Mouse (Mus musculus): ENCODE measurements around the gene Tnfsf18. TPM values are rescaled to one million over a fixed set of nuclear protein-coding genes. Genes with fewer than 3 reads are reported as not detected.
A peak's percentile ranks its signal among the peaks of the same experiment; 100 is the strongest.

Gene Tnfsf18
- polyA plus RNA-seq, 1 experiment from 2014 or later, result not detected

- no peak overlapping the region for H3K27ac ChIP-seq (ENCODE audit: low read length)
- no peaks in the 10 kb centered on the region for H3K9me3 ChIP-seq (ENCODE audit: control insufficient read depth, low read length)
- no peak overlapping the region for H3K4me2 ChIP-seq (ENCODE audit: low read depth, low read length)
- no peaks in the 10 kb centered on the region for H3K36me3 ChIP-seq (ENCODE audit: control insufficient read depth, insufficient read depth, low read length)
- H3K9ac ChIP-seq (ENCODE audit: low read depth, low read length), result no peak overlapping the region
- peaks cover 7% of the 10 kb centered on the region; the same call in 1 of the 2 replicates for H3K4me1 ChIP-seq (ENCODE audit: control insufficient read depth, insufficient read depth, low read length)
- H3K4me3 ChIP-seq (ENCODE audit: low read length), result no peak overlapping the region
- no peaks in the 10 kb centered on the region for H3K27me3 ChIP-seq (replicated peaks; ENCODE audit: control insufficient read depth, insufficient read depth, low read length)
- WGBS, result 83% methylated on average over 7 of the region's 7 CpGs
- no peak for ATAC-seq
Measured at GRCm38 (mm10) chr1:161491766-161492165, 2.7 kb upstream of the Tnfsf18 start.

- H3K27me3 ChIP-seq (replicated peaks; ENCODE audit: control insufficient read depth, insufficient read depth, low read length), result no peaks in the 10 kb centered on the region
- 58% methylated on average over 7 of the region's 7 CpGs for WGBS
- peaks cover 7% of the 10 kb centered on the region; the same call in 1 of the 2 replicates for H3K4me1 ChIP-seq (ENCODE audit: control insufficient read depth, insufficient read depth, low read length)
- no peak for ATAC-seq
- no peaks in the 10 kb centered on the region for H3K9me3 ChIP-seq (ENCODE audit: control insufficient read depth, low read length)
- H3K36me3 ChIP-seq (ENCODE audit: control insufficient read depth, insufficient read depth, low read length), result no peaks in the 10 kb centered on the region
- H3K27ac ChIP-seq (ENCODE audit: low read length), result no peak overlapping the region
- no peak overlapping the region for H3K4me3 ChIP-seq (ENCODE audit: low read length)
- H3K9ac ChIP-seq (ENCODE audit: low read depth, low read length), result no peak overlapping the region
- no peak overlapping the region for H3K4me2 ChIP-seq (ENCODE audit: low read depth, low read length)
Measured at GRCm38 (mm10) chr1:161496866-161497645, 2.6 kb downstream of the Tnfsf18 start.

GRCm38 (mm10) chr1:161500114-161500810 lies 5.8 kb downstream of the Tnfsf18 start:
- Histone ChIP-seq H3K4me3 (ENCODE audit: low read length) (no peak overlapping the region), H3K4me1 (ENCODE audit: control insufficient read depth, insufficient read depth, low read length) (no peaks in the 10 kb centered on the region), H3K27me3 (replicated peaks; ENCODE audit: control insufficient read depth, insufficient read depth, low read length) (no peaks in the 10 kb centered on the region), H3K27ac (ENCODE audit: low read length) (no peak overlapping the region), H3K9ac (ENCODE audit: low read depth, low read length) (no peak overlapping the region), H3K9me3 (ENCODE audit: control insufficient read depth, low read length) (no peaks in the 10 kb centered on the region), H3K36me3 (ENCODE audit: control insufficient read depth, insufficient read depth, low read length) (no peaks in the 10 kb centered on the region), H3K4me2 (ENCODE audit: low read depth, low read length) (no peak overlapping the region)
- no peak for ATAC-seq
- WGBS, result 86% methylated on average over 6 of the region's 6 CpGs

GRCm38 (mm10) chr1:161500811-161501146 lies 6.3 kb downstream of the Tnfsf18 start:
- 83% methylated on average over 4 of the region's 4 CpGs for WGBS
- Histone ChIP-seq H3K4me3 (ENCODE audit: low read length) (no peak overlapping the region), H3K4me1 (ENCODE audit: control insufficient read depth, insufficient read depth, low read length) (no peaks in the 10 kb centered on the region), H3K36me3 (ENCODE audit: control insufficient read depth, insufficient read depth, low read length) (no peaks in the 10 kb centered on the region), H3K9me3 (ENCODE audit: control insufficient read depth, low read length) (no peaks in the 10 kb centered on the region), H3K4me2 (ENCODE audit: low read depth, low read length) (no peak overlapping the region), H3K27ac (ENCODE audit: low read length) (no peak overlapping the region), H3K27me3 (replicated peaks; ENCODE audit: control insufficient read depth, insufficient read depth, low read length) (no peaks in the 10 kb centered on the region), H3K9ac (ENCODE audit: low read depth, low read length) (no peak overlapping the region)
- no peak for ATAC-seq

- ATAC-seq, result no peak
- H3K4me1 ChIP-seq (ENCODE audit: control insufficient read depth, insufficient read depth, low read length), result no peaks in the 10 kb centered on the region; the same call in 1 of the 2 replicates
- no peaks in the 10 kb centered on the region for H3K9me3 ChIP-seq (ENCODE audit: control insufficient read depth, low read length)
- no peak overlapping the region for H3K27ac ChIP-seq (ENCODE audit: low read length)
- no peak overlapping the region for H3K4me2 ChIP-seq (ENCODE audit: low read depth, low read length)
- H3K4me3 ChIP-seq (ENCODE audit: low read length), result no peak overlapping the region
- WGBS, result 88% methylated on average over 4 of the region's 4 CpGs
- no peaks in the 10 kb centered on the region for H3K36me3 ChIP-seq (ENCODE audit: control insufficient read depth, insufficient read depth, low read length)
- H3K9ac ChIP-seq (ENCODE audit: low read depth, low read length), result no peak overlapping the region
- no peaks in the 10 kb centered on the region for H3K27me3 ChIP-seq (replicated peaks; ENCODE audit: control insufficient read depth, insufficient read depth, low read length)
Measured at GRCm38 (mm10) chr1:161506317-161506716, 11.9 kb downstream of the Tnfsf18 start.

- H3K4me3 ChIP-seq (ENCODE audit: low read length), result no peak overlapping the region
- no peaks in the 10 kb centered on the region; the same call in 1 of the 2 replicates for H3K4me1 ChIP-seq (ENCODE audit: control insufficient read depth, insufficient read depth, low read length)
- peak overlapping the region; percentile 35; the same call in 1 of the 2 replicates for H3K27ac ChIP-seq (ENCODE audit: low read length)
- no peaks in the 10 kb centered on the region for H3K27me3 ChIP-seq (replicated peaks; ENCODE audit: control insufficient read depth, insufficient read depth, low read length)
- H3K36me3 ChIP-seq (ENCODE audit: control insufficient read depth, insufficient read depth, low read length), result no peaks in the 10 kb centered on the region
- H3K9me3 ChIP-seq (ENCODE audit: control insufficient read depth, low read length), result no peaks in the 10 kb centered on the region
- no peak overlapping the region for H3K9ac ChIP-seq (ENCODE audit: low read depth, low read length)
- no peak overlapping the region for H3K4me2 ChIP-seq (ENCODE audit: low read depth, low read length)
- WGBS, result 44% methylated on average over 3 of the region's 3 CpGs
- ATAC-seq, result 0 out of 2 replicates have a peak, but pooled peaks have one; percentile 44
Measured at GRCm38 (mm10) chr1:161507623-161508047, 13.2 kb downstream of the Tnfsf18 start.

GRCm38 (mm10) chr1:161517355-161517754 lies 22.9 kb downstream of the Tnfsf18 start:
- H3K27me3 ChIP-seq (replicated peaks; ENCODE audit: control insufficient read depth, insufficient read depth, low read length), result no peaks in the 10 kb centered on the region
- ATAC-seq, result no peak
- H3K4me2 ChIP-seq (ENCODE audit: low read depth, low read length), result no peak overlapping the region
- H3K4me1 ChIP-seq (ENCODE audit: control insufficient read depth, insufficient read depth, low read length), result no peaks in the 10 kb centered on the region
- no peaks in the 10 kb centered on the region for H3K36me3 ChIP-seq (ENCODE audit: control insufficient read depth, insufficient read depth, low read length)
- WGBS, result 83% methylated on average over 3 of the region's 3 CpGs
- no peaks in the 10 kb centered on the region for H3K9me3 ChIP-seq (ENCODE audit: control insufficient read depth, low read length)
- H3K4me3 ChIP-seq (ENCODE audit: low read length), result no peak overlapping the region
- H3K27ac ChIP-seq (ENCODE audit: low read length), result no peak overlapping the region
- no peak overlapping the region for H3K9ac ChIP-seq (ENCODE audit: low read depth, low read length)

GRCm38 (mm10) chr1:161520223-161520622 lies 25.8 kb downstream of the Tnfsf18 start:
- H3K36me3 ChIP-seq (ENCODE audit: control insufficient read depth, insufficient read depth, low read length), result no peaks in the 10 kb centered on the region
- H3K4me1 ChIP-seq (ENCODE audit: control insufficient read depth, insufficient read depth, low read length), result no peaks in the 10 kb centered on the region
- H3K4me3 ChIP-seq (ENCODE audit: low read length), result no peak overlapping the region
- 78% methylated on average over 1 of the region's 1 CpGs for WGBS
- H3K27me3 ChIP-seq (replicated peaks; ENCODE audit: control insufficient read depth, insufficient read depth, low read length), result no peaks in the 10 kb centered on the region
- no peak for ATAC-seq
- H3K4me2 ChIP-seq (ENCODE audit: low read depth, low read length), result no peak overlapping the region
- no peak overlapping the region for H3K9ac ChIP-seq (ENCODE audit: low read depth, low read length)
- no peak overlapping the region for H3K27ac ChIP-seq (ENCODE audit: low read length)
- no peaks in the 10 kb centered on the region for H3K9me3 ChIP-seq (ENCODE audit: control insufficient read depth, low read length)

- Histone ChIP-seq H3K9me3 (ENCODE audit: control insufficient read depth, low read length) (no peaks in the 10 kb centered on the region), H3K4me3 (ENCODE audit: low read length) (no peak overlapping the region), H3K9ac (ENCODE audit: low read depth, low read length) (no peak overlapping the region), H3K27me3 (replicated peaks; ENCODE audit: control insufficient read depth, insufficient read depth, low read length) (no peaks in the 10 kb centered on the region), H3K27ac (ENCODE audit: low read length) (no peak overlapping the region), H3K36me3 (ENCODE audit: control insufficient read depth, insufficient read depth, low read length) (no peaks in the 10 kb centered on the region), H3K4me2 (ENCODE audit: low read depth, low read length) (no peak overlapping the region), H3K4me1 (ENCODE audit: control insufficient read depth, insufficient read depth, low read length) (no peaks in the 10 kb centered on the region)
- ATAC-seq, result no peak
- WGBS, result 97% methylated on average over 1 of the region's 1 CpGs
Measured at GRCm38 (mm10) chr1:161528173-161528572, 33.7 kb downstream of the Tnfsf18 start.

All from intestine, embryonic 16.5 days (tissue).